Mouse (Mus musculus): Measurements from ENCODE around the gene Pxn. TPM values are rescaled to one million over a fixed set of nuclear protein-coding genes. Genes with fewer than 3 reads are reported as not detected.

Pxn gene
- polyA plus RNA-seq, 1 experiment = 2.0 TPM

DNA sequence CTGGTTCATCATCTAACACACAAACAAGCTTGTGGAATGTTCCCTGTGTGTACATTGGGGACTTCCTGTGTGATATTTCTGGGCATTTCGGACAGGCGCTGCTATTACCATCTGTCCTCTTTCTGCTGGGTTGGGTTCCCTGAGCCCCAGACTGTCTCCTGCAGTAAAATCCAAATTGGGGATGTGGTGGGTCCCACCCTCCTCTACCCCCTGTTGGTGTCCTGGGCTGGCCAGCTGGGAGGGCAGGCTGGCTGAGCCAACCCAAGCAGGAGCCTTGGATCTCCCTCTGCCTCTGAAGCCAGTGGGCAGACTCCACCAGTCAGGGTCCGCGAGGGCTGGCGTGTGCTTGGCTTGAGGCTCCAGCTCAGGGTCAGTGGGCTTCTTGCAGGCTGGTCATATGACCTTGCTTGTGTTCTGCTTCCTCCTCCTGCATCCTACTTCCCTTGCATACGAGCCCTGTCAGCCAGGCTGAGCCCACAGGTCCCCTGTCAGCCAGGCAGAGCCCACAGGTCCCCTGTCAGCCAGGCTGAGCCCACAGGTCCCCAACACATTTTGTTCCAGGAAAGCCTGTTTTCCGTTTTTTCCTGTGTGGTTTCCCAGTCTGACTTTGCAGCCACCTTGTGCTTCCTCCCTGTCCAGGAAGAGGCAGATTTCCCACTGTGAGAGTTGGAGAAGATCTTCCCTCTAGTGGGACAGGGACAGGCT is 23.4 kb downstream of the Pxn start:
- H3K4me3 ChIP-seq (replicated peaks) = no peak overlapping the region
- TF ChIP-seq GATA1 (IDR thresholded peaks at IDR 0.05; ENCODE audit: low read length) (no peak), TAL1 (IDR thresholded peaks at IDR 0.05; ENCODE audit: low read length) (no peak)
- no peaks in the 10 kb centered on the region for H3K9me3 ChIP-seq (ENCODE audit: control insufficient read depth, low read length)
- peaks cover 8% of the 10 kb centered on the region for H3K27me3 ChIP-seq (ENCODE audit: control insufficient read depth)
- H3K36me3 ChIP-seq (ENCODE audit: control insufficient read depth) = no peaks in the 10 kb centered on the region
- peaks cover 50% of the 10 kb centered on the region for H3K4me1 ChIP-seq (ENCODE audit: control insufficient read depth)

DNA sequence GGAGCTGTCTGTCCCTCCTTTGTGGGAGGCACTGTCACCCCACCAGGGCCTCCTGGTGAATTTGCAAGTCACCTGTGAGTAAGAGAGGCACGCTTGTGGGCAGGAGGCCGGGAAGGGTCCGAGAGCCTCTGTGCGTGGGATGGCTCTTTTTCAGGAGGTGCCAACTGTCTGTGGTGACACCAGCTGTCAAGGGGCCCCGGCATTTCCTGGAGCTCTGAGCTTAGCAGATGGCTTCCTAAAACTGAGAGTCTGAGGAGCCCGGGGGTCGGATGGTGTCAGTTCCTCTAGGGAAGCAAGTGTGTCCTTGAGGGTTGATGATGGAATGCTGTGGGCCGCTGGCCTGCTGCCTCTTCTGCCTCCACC is 24.0 kb downstream of the Pxn start:
- H3K4me1 ChIP-seq (ENCODE audit: control insufficient read depth) = peaks cover 52% of the 10 kb centered on the region
- no peak overlapping the region for H3K4me3 ChIP-seq (replicated peaks)

DNA sequence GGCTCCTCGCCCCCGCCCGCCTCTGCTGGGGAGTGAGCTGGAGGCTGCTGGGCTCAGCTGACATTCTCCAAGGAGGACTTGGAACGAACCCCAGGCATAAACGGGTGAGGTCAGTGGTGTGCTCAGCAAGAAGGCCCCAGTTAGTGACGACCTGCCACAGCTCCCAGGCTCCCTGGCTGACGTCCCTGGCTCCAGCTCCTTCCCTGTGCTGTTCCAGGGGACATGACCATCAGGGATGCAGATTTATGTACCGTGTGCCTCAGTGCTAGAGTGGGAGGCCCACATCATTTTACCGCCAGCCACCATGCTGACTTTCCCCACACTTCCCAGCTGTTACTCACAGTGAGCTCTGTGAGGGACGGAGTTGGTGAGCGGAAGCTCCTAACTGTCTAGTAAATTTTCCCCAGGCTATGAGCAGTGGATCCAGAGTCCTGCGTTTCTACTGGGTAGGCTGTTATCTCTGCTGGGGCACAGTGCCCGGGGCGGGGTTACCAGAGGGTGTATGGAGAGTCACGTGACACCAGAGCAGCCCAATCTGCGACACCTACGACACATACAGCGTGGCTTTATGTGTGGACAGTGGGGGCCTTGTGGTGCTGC is 25.3 kb downstream of the Pxn start:
- Histone ChIP-seq H3K4me3 (replicated peaks) (peak overlapping the region; percentile 48), H3K27me3 (ENCODE audit: control insufficient read depth) (peaks cover 17% of the 10 kb centered on the region), H3K4me1 (ENCODE audit: control insufficient read depth) (peaks cover 55% of the 10 kb centered on the region), H3K36me3 (ENCODE audit: control insufficient read depth) (no peaks in the 10 kb centered on the region), H3K9me3 (ENCODE audit: control insufficient read depth, low read length) (no peaks in the 10 kb centered on the region)
- TF ChIP-seq GATA1 (IDR thresholded peaks at IDR 0.05; ENCODE audit: low read length) (peak; percentile 94), TAL1 (IDR thresholded peaks at IDR 0.05; ENCODE audit: low read length) (no peak)

More for the DNA sequence above, 24.0 kb downstream of the Pxn start:
- H3K27me3 ChIP-seq (ENCODE audit: control insufficient read depth) = peaks cover 13% of the 10 kb centered on the region
- H3K9me3 ChIP-seq (ENCODE audit: control insufficient read depth, low read length) = no peaks in the 10 kb centered on the region
- H3K36me3 ChIP-seq (ENCODE audit: control insufficient read depth) = no peaks in the 10 kb centered on the region
- TF ChIP-seq TAL1 (IDR thresholded peaks at IDR 0.05; ENCODE audit: low read length) = no peak
- TF ChIP-seq GATA1 (IDR thresholded peaks at IDR 0.05; ENCODE audit: low read length) = no peak

DNA sequence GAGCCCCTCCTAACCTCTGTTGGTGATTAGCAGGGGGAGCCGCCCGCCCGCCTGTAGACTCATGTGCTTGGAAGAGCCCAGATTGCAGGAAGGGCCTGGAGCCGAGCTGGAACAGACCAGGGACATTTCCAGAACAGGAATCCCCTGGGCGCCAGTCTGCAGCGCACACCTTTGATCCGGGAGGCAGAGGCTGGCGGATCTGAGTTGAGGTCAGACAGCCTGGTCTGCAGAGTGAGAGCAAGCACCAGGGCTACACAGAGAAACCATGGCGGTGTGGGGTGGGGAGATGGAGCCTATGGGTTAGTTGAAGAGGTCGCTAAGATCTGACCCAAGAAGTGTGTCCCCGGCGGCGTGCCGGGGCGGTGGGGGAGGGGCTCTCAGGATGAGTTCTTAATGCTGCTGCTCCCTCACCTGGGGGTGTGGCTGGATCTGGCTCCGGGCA is 27.8 kb downstream of the Pxn start:
- no peaks in the 10 kb centered on the region for H3K36me3 ChIP-seq (ENCODE audit: control insufficient read depth)
- TF ChIP-seq TAL1 (IDR thresholded peaks at IDR 0.05; ENCODE audit: low read length) (no peak), GATA1 (IDR thresholded peaks at IDR 0.05; ENCODE audit: low read length) (no peak)
- H3K4me1 ChIP-seq (ENCODE audit: control insufficient read depth) = peaks cover 66% of the 10 kb centered on the region
- H3K9me3 ChIP-seq (ENCODE audit: control insufficient read depth, low read length) = no peaks in the 10 kb centered on the region
- peaks cover 17% of the 10 kb centered on the region for H3K27me3 ChIP-seq (ENCODE audit: control insufficient read depth)
- no peak overlapping the region for H3K4me3 ChIP-seq (replicated peaks)

DNA sequence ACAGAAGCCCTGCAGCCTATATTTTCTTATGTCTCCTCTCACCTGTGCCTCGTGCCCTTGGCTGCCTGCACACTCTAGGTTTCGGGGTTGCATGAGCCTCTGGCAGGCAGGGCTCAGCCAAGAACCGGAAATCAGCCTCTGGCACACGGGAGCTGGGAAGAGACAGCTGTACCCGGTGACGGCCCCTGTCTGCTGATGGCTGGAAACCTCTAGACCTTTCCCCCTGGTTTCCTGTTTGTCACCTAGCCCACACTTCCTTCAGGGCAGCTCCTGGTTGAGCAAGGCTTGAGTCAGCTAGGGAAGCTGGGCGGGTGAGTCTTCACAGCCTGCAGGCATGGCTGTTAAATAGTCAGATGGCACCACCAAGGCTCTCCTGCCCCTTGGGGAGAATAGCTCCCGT is 28.4 kb downstream of the Pxn start:
- Histone ChIP-seq H3K9me3 (ENCODE audit: control insufficient read depth, low read length) (no peaks in the 10 kb centered on the region), H3K4me1 (ENCODE audit: control insufficient read depth) (peaks cover 64% of the 10 kb centered on the region), H3K36me3 (ENCODE audit: control insufficient read depth) (no peaks in the 10 kb centered on the region), H3K4me3 (replicated peaks) (no peak overlapping the region), H3K27me3 (ENCODE audit: control insufficient read depth) (peaks cover 17% of the 10 kb centered on the region)
- TF ChIP-seq TAL1 (IDR thresholded peaks at IDR 0.05; ENCODE audit: low read length) (no peak), GATA1 (IDR thresholded peaks at IDR 0.05; ENCODE audit: low read length) (no peak)

DNA sequence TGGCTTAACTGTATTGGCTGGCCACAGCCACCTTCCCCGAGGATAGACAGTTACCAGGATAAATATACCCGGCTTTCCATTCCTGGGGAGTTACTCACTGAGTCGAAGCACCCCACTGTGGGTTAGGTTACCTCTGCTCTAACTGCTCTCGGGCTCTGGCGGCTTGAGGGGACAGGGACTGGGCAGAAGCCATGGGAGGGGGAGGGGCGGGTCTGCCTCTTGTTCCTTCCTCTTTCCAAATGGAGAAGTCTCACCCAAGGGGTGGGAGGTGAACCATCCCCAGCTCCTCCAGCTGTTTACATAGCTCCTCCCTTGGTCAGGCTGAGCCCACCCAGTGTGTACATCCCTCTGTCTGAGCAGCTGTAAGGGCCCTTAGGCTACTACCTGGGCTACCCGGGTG is 29.2 kb downstream of the Pxn start:
- no peak for TF ChIP-seq GATA1 (IDR thresholded peaks at IDR 0.05; ENCODE audit: low read length)
- no peak for TF ChIP-seq TAL1 (IDR thresholded peaks at IDR 0.05; ENCODE audit: low read length)
- no peaks in the 10 kb centered on the region for H3K9me3 ChIP-seq (ENCODE audit: control insufficient read depth, low read length)
- no peaks in the 10 kb centered on the region for H3K36me3 ChIP-seq (ENCODE audit: control insufficient read depth)
- H3K4me1 ChIP-seq (ENCODE audit: control insufficient read depth) = peaks cover 56% of the 10 kb centered on the region
- H3K27me3 ChIP-seq (ENCODE audit: control insufficient read depth) = peaks cover 17% of the 10 kb centered on the region
- H3K4me3 ChIP-seq (replicated peaks) = no peak overlapping the region

DNA sequence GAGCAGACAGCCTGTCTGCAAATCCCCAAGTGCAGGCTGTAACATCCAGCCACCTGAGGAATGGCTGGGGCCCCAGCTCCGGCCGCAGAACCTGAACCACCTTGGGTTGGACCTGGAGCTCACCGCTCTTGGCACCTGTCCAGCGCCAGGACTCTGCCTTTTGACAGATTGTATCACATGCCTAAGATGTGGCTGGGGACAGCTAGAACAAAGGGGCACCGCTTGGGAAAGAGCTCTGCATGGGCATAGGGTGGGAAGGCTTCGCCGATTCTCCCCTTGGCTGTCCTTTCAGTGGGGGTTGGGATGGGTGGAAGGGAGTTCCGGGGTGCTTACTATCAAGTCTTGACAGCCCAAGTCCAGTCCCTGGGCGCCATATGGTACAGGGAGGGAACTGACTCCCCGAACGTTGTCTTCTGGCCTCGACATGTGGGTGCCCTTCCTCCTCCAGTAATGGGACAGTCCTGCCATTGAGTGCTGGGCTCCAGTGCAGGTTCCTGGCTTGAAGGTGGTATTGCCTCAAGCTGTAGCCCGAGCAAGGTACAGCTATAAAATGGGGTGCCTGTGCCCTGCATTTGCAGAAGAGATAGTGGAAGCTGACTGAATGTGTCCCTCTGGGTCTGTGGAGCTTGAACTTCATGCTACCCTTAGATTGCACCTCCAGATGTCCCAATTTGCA is 31.7 kb downstream of the Pxn start:
- Histone ChIP-seq H3K4me3 (replicated peaks) (no peak overlapping the region), H3K27me3 (ENCODE audit: control insufficient read depth) (peaks cover 19% of the 10 kb centered on the region), H3K36me3 (ENCODE audit: control insufficient read depth) (no peaks in the 10 kb centered on the region), H3K4me1 (ENCODE audit: control insufficient read depth) (peaks cover 45% of the 10 kb centered on the region), H3K9me3 (ENCODE audit: control insufficient read depth, low read length) (no peaks in the 10 kb centered on the region)
- no peak for TF ChIP-seq TAL1 (IDR thresholded peaks at IDR 0.05; ENCODE audit: low read length)
- TF ChIP-seq GATA1 (IDR thresholded peaks at IDR 0.05; ENCODE audit: low read length) = no peak

DNA sequence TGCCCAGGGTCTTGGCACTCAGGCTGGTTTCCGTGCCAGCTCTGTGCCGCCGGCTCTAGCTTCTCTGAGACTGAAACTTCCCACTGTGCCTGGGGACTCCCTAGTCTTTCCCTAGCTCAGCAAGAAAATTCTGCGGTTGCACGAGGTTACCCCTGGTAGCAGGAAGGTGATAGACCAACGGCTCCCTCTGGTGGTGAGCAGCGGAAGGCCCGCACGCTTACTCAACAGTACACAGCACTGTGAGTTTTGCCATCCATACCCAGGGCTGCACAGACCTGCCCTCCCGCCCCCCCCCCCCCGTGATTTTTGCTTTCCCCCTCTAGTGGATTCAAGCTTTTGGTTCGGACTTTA is 32.2 kb downstream of the Pxn start:
- peaks cover 19% of the 10 kb centered on the region for H3K27me3 ChIP-seq (ENCODE audit: control insufficient read depth)
- TF ChIP-seq TAL1 (IDR thresholded peaks at IDR 0.05; ENCODE audit: low read length) (no peak), GATA1 (IDR thresholded peaks at IDR 0.05; ENCODE audit: low read length) (no peak)
- peaks cover 46% of the 10 kb centered on the region for H3K4me1 ChIP-seq (ENCODE audit: control insufficient read depth)
- H3K4me3 ChIP-seq (replicated peaks) = no peak overlapping the region
- no peaks in the 10 kb centered on the region for H3K9me3 ChIP-seq (ENCODE audit: control insufficient read depth, low read length)
- H3K36me3 ChIP-seq (ENCODE audit: control insufficient read depth) = no peaks in the 10 kb centered on the region

DNA sequence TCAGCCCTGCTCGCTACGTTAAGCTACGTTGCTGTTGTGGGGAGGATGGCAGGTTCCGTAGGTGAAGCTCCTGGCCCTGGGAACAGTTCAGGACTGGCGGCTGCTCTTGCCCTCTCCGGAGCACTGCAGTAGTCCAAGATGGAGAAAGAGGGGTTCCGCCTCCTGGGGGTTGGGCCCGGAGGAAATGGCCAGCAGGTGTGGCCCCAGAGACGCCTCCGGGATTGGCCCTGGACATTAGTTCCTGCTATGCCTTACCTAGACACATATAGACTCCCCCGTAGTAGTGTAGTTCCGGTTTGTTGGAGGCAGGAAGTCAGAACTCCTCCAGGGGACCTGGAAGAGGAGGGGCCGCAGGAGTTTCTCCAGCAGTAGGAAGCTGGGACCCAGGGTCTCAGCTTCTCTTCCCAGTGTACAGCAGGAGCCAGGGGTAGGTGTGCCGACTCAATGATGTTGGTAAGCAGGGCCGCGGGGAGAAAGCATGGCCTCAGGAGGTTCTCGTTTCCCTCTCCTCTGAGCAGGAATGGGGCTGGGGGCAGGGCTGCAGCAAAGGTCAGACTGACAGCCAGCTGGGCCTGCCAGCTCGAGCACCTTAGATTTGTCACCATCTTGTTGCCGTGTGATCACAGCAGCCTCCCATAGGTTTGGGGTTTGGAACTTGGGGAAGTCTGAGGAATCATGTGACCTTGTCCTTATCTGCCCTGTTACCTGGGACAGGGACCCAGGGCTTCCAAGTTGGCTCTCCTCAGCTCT is 36.3 kb downstream of the Pxn start:
- peaks cover 2% of the 10 kb centered on the region; the same call in 1 of the 2 replicates for H3K27me3 ChIP-seq (ENCODE audit: control insufficient read depth)

More for the DNA sequence above, 36.3 kb downstream of the Pxn start:
- no peaks in the 10 kb centered on the region for H3K9me3 ChIP-seq (ENCODE audit: control insufficient read depth, low read length)
- peaks cover 32% of the 10 kb centered on the region for H3K4me1 ChIP-seq (ENCODE audit: control insufficient read depth)
- TF ChIP-seq TAL1 (IDR thresholded peaks at IDR 0.05; ENCODE audit: low read length) (no peak), GATA1 (IDR thresholded peaks at IDR 0.05; ENCODE audit: low read length) (0 out of 2 replicates have a peak, but pooled peaks have one; percentile 13)
- peaks cover 30% of the 10 kb centered on the region for H3K36me3 ChIP-seq (ENCODE audit: control insufficient read depth)
- peak overlapping the region; percentile 37 for H3K4me3 ChIP-seq (replicated peaks)
